Comparison of ENCODE assay signal across 29 mouse cellular contexts in the genomic region with DNA sequence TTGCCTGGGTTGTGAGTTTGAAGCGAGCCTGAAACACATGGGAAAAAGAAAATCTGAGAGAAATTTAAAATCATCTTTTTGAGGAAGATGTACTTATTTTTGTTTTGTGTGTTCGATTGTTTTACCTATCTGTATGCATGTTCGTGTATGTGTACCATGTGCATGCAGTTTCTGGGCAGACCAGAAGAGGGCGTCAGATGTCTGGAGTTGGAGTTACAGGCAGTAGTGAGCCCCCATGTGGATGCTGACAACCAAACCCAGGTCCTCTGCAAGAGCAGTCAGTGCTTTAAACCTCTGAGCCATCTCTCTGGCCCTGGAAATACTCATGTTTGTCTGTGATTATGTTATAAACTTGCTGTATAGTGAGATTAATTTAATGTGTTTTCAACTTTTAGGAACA. TPM values are rescaled to one million over a fixed set of nuclear protein-coding genes. Genes with fewer than 3 reads are reported as not detected.
DNase-seq lines count a peak whose midpoint lies in the region; ATAC-seq and TF ChIP-seq lines count a peak whose summit lies in the region.
"Had no signal": no experiment of that assay in that cellular context is flagged by ENCODE, and none has a peak within 500 bp of the region (broad histone marks: within the 10 kb centered on the region; RNA-seq: fewer than 3 reads in every experiment).

No protein-coding gene starts in this region.

- WGBS in liver, postnatal 0 days (ENCODE audit: insufficient replicate concordance), result 83% methylated on average over 4 of the region's 4 CpGs
- 82% methylated on average over 4 of the region's 4 CpGs for WGBS in liver, embryonic 11.5 days
- 87% methylated on average over 4 of the region's 4 CpGs for WGBS in stomach, postnatal 0 days

- peaks cover 13% of the 10 kb centered on the region for H3K4me1 ChIP-seq in liver, postnatal 0 days (ENCODE audit: insufficient read depth)
- peaks cover 13% of the 10 kb centered on the region for H3K4me1 ChIP-seq in liver, embryonic 11.5 days (replicated peaks; ENCODE audit: control insufficient read depth, insufficient read depth, low read length)
- peaks cover 32% of the 10 kb centered on the region for H3K4me1 ChIP-seq in E14TG2a.4 (replicated peaks; ENCODE audit: low read depth, low read length)
- H3K4me1 ChIP-seq in MEL (ENCODE audit: control insufficient read depth in 1 of 2, insufficient read depth in 2 of 2, low read length in 2 of 2), result peaks cover 2 to 9% of the 10 kb centered on the region in 2 experiments; a peak in 2 of 4 replicates
- H3K4me1 ChIP-seq in stomach, postnatal 0 days (replicated peaks; ENCODE audit: control insufficient read depth, insufficient read depth), result no peaks in the 10 kb centered on the region

- no peaks in the 10 kb centered on the region for H3K27me3 ChIP-seq in liver, postnatal 0 days (ENCODE audit: insufficient read depth, low read length)
- H3K27me3 ChIP-seq in liver, embryonic 11.5 days (replicated peaks; ENCODE audit: control insufficient read depth, insufficient read depth, low read length), result peaks cover 4% of the 10 kb centered on the region; the same call in 1 of the 2 replicates
- H3K27me3 ChIP-seq in E14TG2a.4 (ENCODE audit: insufficient read depth, low read length) (0 out of 2 replicates have a peak, but pooled peaks cover 4% of the 10 kb centered on the region), MEL (ENCODE audit: control insufficient read depth in 1 of 2, insufficient read depth in 2 of 2, low read length in 2 of 2) (no peaks in the 10 kb centered on the region)
- no peaks in the 10 kb centered on the region for H3K27me3 ChIP-seq in stomach, postnatal 0 days (ENCODE audit: control insufficient read depth, insufficient read depth, low read length)

- no peak for TF ChIP-seq POLR2A in MEL (IDR thresholded peaks at IDR 0.05; ENCODE audit: control insufficient read depth in 1 of 2, insufficient read depth in 1 of 2, low read depth in 1 of 2, low read length in 2 of 2, poor library complexity in 1 of 2)

- peak; percentile 14 for TF ChIP-seq RAD21 in MEL (IDR thresholded peaks at IDR 0.05; ENCODE audit: low read depth, low read length)

- no peaks in the 10 kb centered on the region for H3K36me3 ChIP-seq in liver, postnatal 0 days (replicated peaks; ENCODE audit: insufficient read depth, low read length)
- H3K36me3 ChIP-seq in liver, embryonic 11.5 days (ENCODE audit: control insufficient read depth, insufficient read depth, low read length), result no peaks in the 10 kb centered on the region
- H3K36me3 ChIP-seq in E14TG2a.4 (ENCODE audit: insufficient read depth, low read length) (peaks cover 30% of the 10 kb centered on the region), MEL (ENCODE audit: control insufficient read depth in 1 of 2, insufficient read depth in 2 of 2, low read length in 2 of 2) (0 out of 4 replicates have a peak, but pooled peaks cover 0 to 2% of the 10 kb centered on the region in 2 experiments)
- no peaks in the 10 kb centered on the region for H3K36me3 ChIP-seq in stomach, postnatal 0 days (ENCODE audit: control insufficient read depth, insufficient read depth, low read length)
- H3K36me3 ChIP-seq: forebrain, embryonic 10.5 days; hindbrain, embryonic 12.5 days; liver, embryonic 13.5 days; midbrain, embryonic 15.5 days had no signal

- ATAC-seq in liver, postnatal 0 days, result no peak
- ATAC-seq in liver, embryonic 11.5 days (replicated peaks; ENCODE audit: low FRiP score), result no peak
- no peak for ATAC-seq in stomach, postnatal 0 days (ENCODE audit: low FRiP score, low TSS enrichment)
- ATAC-seq: forebrain, postnatal 0 days; inflammation-experienced regulatory T-cells, adult 6 months; lung, postnatal 0 days; midbrain, embryonic 15.5 days had no signal

- H3K9me3 ChIP-seq in liver, postnatal 0 days (ENCODE audit: low read length), result 0 out of 2 replicates have a peak, but pooled peaks cover 4% of the 10 kb centered on the region
- H3K9me3 ChIP-seq in liver, embryonic 11.5 days (ENCODE audit: control insufficient read depth, low read length), result no peaks in the 10 kb centered on the region
- H3K9me3 ChIP-seq in E14TG2a.4 (ENCODE audit: low read length) (no peaks in the 10 kb centered on the region), MEL (replicated peaks; ENCODE audit: insufficient read depth, low read length) (no peaks in the 10 kb centered on the region)
- no peaks in the 10 kb centered on the region for H3K9me3 ChIP-seq in stomach, postnatal 0 days (ENCODE audit: control insufficient read depth, low read length)
- H3K9me3 ChIP-seq: forebrain, embryonic 10.5 days; hindbrain, embryonic 12.5 days; liver, embryonic 13.5 days; midbrain, embryonic 15.5 days had no signal

- TF ChIP-seq CTCF in liver, postnatal 0 days (IDR thresholded peaks at IDR 0.05; ENCODE audit: low read depth), result peak; percentile 33; the same call in 1 of the 2 replicates
- peak; percentile 77 for TF ChIP-seq CTCF in E14TG2a.4 (conservative IDR thresholded peaks at IDR 0.05; ENCODE audit: low read length)
- peak; percentile 33 to 68 (median 49) for TF ChIP-seq CTCF in MEL (IDR thresholded peaks at IDR 0.05 in 2 of 3, conservative IDR thresholded peaks at IDR 0.05 in 1 of 3; ENCODE audit: control insufficient read depth in 1 of 3, insufficient read depth in 1 of 3, low read depth in 2 of 3, low read length in 3 of 3, poor library complexity in 1 of 3, severe bottlenecking in 1 of 3)
- TF ChIP-seq CTCF in stomach, postnatal 0 days (IDR thresholded peaks at IDR 0.05; ENCODE audit: low read depth), result peak; percentile 27

- DNase-seq in liver, postnatal 0 days, result no peak
- no peak for DNase-seq in liver, embryonic 11.5 days (ENCODE audit: low spot score)
- DNase-seq in MEL (ENCODE audit: low read depth, low spot score), result peak; percentile 45
- no peak for DNase-seq in stomach, postnatal 0 days (ENCODE audit: low spot score)
- no peak for DNase-seq in frontal cortex, postnatal 10 days (ENCODE audit: low spot score in 2 of 2)
- DNase-seq in urinary bladder, postnatal 25 days (ENCODE audit: low spot score), result no peak
- DNase-seq: adrenal gland, postnatal 36 days; cerebellum, adult 11-12 months; cerebellum, postnatal 36 days; forebrain, postnatal 0 days; heart, postnatal 14 days; kidney, adult 9 months; kidney, postnatal 25 days; liver, embryonic 13.5 days; right cerebral cortex, postnatal 25 days; thymus, postnatal 36 days had no signal

- no peaks in the 10 kb centered on the region for H3K79me2 ChIP-seq in MEL (ENCODE audit: control insufficient read depth, insufficient read depth, low read length, poor library complexity)

- H3K4me2 ChIP-seq in liver, postnatal 0 days (ENCODE audit: low read depth, low read length), result no peak overlapping the region
- no peak overlapping the region for H3K4me2 ChIP-seq in liver, embryonic 11.5 days
- H3K4me2 ChIP-seq in stomach, postnatal 0 days (replicated peaks; ENCODE audit: low read depth), result no peak overlapping the region
- H3K4me2 ChIP-seq: heart, embryonic 11.5 days; hindbrain, embryonic 12.5 days; liver, embryonic 13.5 days; midbrain, embryonic 15.5 days had no signal

- TF ChIP-seq EP300 in liver, postnatal 0 days (IDR thresholded peaks at IDR 0.05; ENCODE audit: low read depth), result no peak
- no peak for TF ChIP-seq EP300 in MEL (IDR thresholded peaks at IDR 0.05; ENCODE audit: low read depth in 1 of 2, low read length in 2 of 2)
- TF ChIP-seq EP300 in stomach, postnatal 0 days (optimal IDR thresholded peaks at IDR 0.05), result no peak

- H3K9ac ChIP-seq in liver, postnatal 0 days (replicated peaks), result no peak overlapping the region
- H3K9ac ChIP-seq in liver, embryonic 11.5 days (ENCODE audit: low read depth, low read length), result no peak overlapping the region
- no peak overlapping the region for H3K9ac ChIP-seq in MEL (ENCODE audit: control insufficient read depth, low read depth, low read length, poor library complexity, severe bottlenecking)
- H3K9ac ChIP-seq in stomach, postnatal 0 days (ENCODE audit: low read length), result no peak overlapping the region
- H3K9ac ChIP-seq: forebrain, postnatal 0 days; hindbrain, embryonic 12.5 days; liver, embryonic 13.5 days; midbrain, embryonic 15.5 days had no signal

- no peak overlapping the region for H3K27ac ChIP-seq in liver, postnatal 0 days (ENCODE audit: low read depth)
- no peak overlapping the region for H3K27ac ChIP-seq in liver, embryonic 11.5 days (ENCODE audit: low read depth, low read length)
- no peak overlapping the region for H3K27ac ChIP-seq in MEL (ENCODE audit: control insufficient read depth, low read depth, low read length)
- H3K27ac ChIP-seq in stomach, postnatal 0 days (replicated peaks), result no peak overlapping the region
- H3K27ac ChIP-seq: forebrain, embryonic 10.5 days; hindbrain, embryonic 12.5 days; liver, embryonic 13.5 days; midbrain, embryonic 15.5 days had no signal

- H3K4me3 ChIP-seq in liver, postnatal 0 days (ENCODE audit: low read depth, low read length), result no peak overlapping the region
- H3K4me3 ChIP-seq in liver, embryonic 11.5 days (ENCODE audit: low read depth, low read length), result no peak overlapping the region
- H3K4me3 ChIP-seq in E14TG2a.4 (replicated peaks; ENCODE audit: low read length) (no peak overlapping the region), MEL (ENCODE audit: control insufficient read depth in 1 of 2, insufficient read depth in 1 of 2, low read depth in 2 of 2, low read length in 2 of 2) (no peak overlapping the region)
- H3K4me3 ChIP-seq in stomach, postnatal 0 days (ENCODE audit: low read depth, low read length), result no peak overlapping the region
- H3K4me3 ChIP-seq: forebrain, embryonic 10.5 days; hindbrain, embryonic 12.5 days; liver, embryonic 13.5 days; midbrain, embryonic 15.5 days had no signal

RNA-seq across cellular contexts. Expression of gene Cd52, which starts 9.9 kb away (rescaled TPM):
- 114 and 125 TPM in 2 replicates for polyA plus RNA-seq in liver, postnatal 0 days (2015; fragmentation: Nextera tagmentation; extraction: Ambion mirVana)
- polyA plus RNA-seq in liver, embryonic 11.5 days (2014; fragmentation: Nextera tagmentation; extraction: Ambion mirVana), result 16.4 TPM in 2 replicates
- 0.52 and 1.3 TPM in 2 replicates for total RNA-seq in MEL (2012; rRNA removed)
- under 1 TPM in 1 of 2 experiments, not detected in 1; 0.86 TPM for polyA plus RNA-seq in MEL (2012; ENCODE audit: insufficient read depth in 1 of 2, insufficient read length in 2 of 2, low read depth in 1 of 2, low replicate concordance in 2 of 2, missing spikeins in 1 of 2)
- polyA plus RNA-seq in stomach, postnatal 0 days (2015; fragmentation: Nextera tagmentation; extraction: Ambion mirVana), result 18.0 and 20.3 TPM in 2 replicates

RNA-seq across cellular contexts. Expression of gene Ubxn11, which starts 17.4 kb away (rescaled TPM):
- polyA plus RNA-seq in liver, postnatal 0 days (2015; fragmentation: Nextera tagmentation; extraction: Ambion mirVana), result 0.88 and 0.99 TPM in 2 replicates
- polyA plus RNA-seq in liver, embryonic 11.5 days (2014; fragmentation: Nextera tagmentation; extraction: Ambion mirVana), result 5.6 and 7.0 TPM in 2 replicates
- total RNA-seq in MEL (2012; rRNA removed), result 2.6 and 5.4 TPM in 2 replicates
- polyA plus RNA-seq in MEL (2012; ENCODE audit: insufficient read depth in 1 of 2, insufficient read length in 2 of 2, low read depth in 1 of 2, low replicate concordance in 2 of 2, missing spikeins in 1 of 2), result 10 to 100 TPM in 1 of 2 experiments, not detected in 1; 11.9 TPM
- polyA plus RNA-seq in stomach, postnatal 0 days (2015; fragmentation: Nextera tagmentation; extraction: Ambion mirVana), result 1.3 TPM in 2 replicates

RNA-seq across cellular contexts. Expression of gene Crybg2, which starts 24.4 kb away (rescaled TPM):
- 0.69 and 1.4 TPM in 2 replicates for polyA plus RNA-seq in liver, postnatal 0 days (2015; fragmentation: Nextera tagmentation; extraction: Ambion mirVana)
- polyA plus RNA-seq in liver, embryonic 11.5 days (2014; fragmentation: Nextera tagmentation; extraction: Ambion mirVana), result 1.2 and 1.7 TPM in 2 replicates
- total RNA-seq in MEL (2012; rRNA removed), result 0.65 and 0.72 TPM in 2 replicates
- polyA plus RNA-seq in MEL (2012; ENCODE audit: insufficient read depth in 1 of 2, insufficient read length in 2 of 2, low read depth in 1 of 2, low replicate concordance in 2 of 2, missing spikeins in 1 of 2), result 1 to 10 TPM in 1 of 2 experiments, not detected in 1; 2.3 TPM
- polyA plus RNA-seq in stomach, postnatal 0 days (2015; fragmentation: Nextera tagmentation; extraction: Ambion mirVana), result 15.6 and 21.6 TPM in 2 replicates
- total RNA-seq: adrenal gland, postnatal 36 days had no signal

RNA-seq across cellular contexts. Expression of gene Zfp683, which starts 31.4 kb away (rescaled TPM):
- polyA plus RNA-seq in liver, postnatal 0 days (2015; fragmentation: Nextera tagmentation; extraction: Ambion mirVana), result not detected in 2 replicates
- polyA plus RNA-seq in liver, embryonic 11.5 days (2014; fragmentation: Nextera tagmentation; extraction: Ambion mirVana), result not detected in 2 replicates
- not detected in 2 replicates for total RNA-seq in MEL (2012; rRNA removed)
- not detected for polyA plus RNA-seq in MEL (2012; ENCODE audit: insufficient read depth in 1 of 2, insufficient read length in 2 of 2, low read depth in 1 of 2, low replicate concordance in 2 of 2, missing spikeins in 1 of 2)
- not detected in 2 replicates for polyA plus RNA-seq in stomach, postnatal 0 days (2015; fragmentation: Nextera tagmentation; extraction: Ambion mirVana)
- total RNA-seq: adrenal gland, postnatal 36 days; forebrain, postnatal 0 days; gastrocnemius, adult 18-20 months; granulocyte monocyte progenitor cell, adult 5-6 weeks; heart, postnatal 14 days; left cerebral cortex, adult 8-10 months; megakaryocyte progenitor cell, adult 5-6 weeks had no signal
- polyA plus RNA-seq: forebrain, embryonic 10.5 days; forebrain, postnatal 0 days; heart, embryonic 11.5 days; hindbrain, embryonic 12.5 days; limb, embryonic 11.5 days; liver, embryonic 13.5 days; lung, postnatal 0 days; midbrain, embryonic 15.5 days; stomach, embryonic 16.5 days had no signal

RNA-seq across cellular contexts. Expression of gene Sh3bgrl3, which starts 43.6 kb away (rescaled TPM):
- 198 and 215 TPM in 2 replicates for polyA plus RNA-seq in liver, postnatal 0 days (2015; fragmentation: Nextera tagmentation; extraction: Ambion mirVana)
- polyA plus RNA-seq in liver, embryonic 11.5 days (2014; fragmentation: Nextera tagmentation; extraction: Ambion mirVana), result 257 and 281 TPM in 2 replicates
- total RNA-seq in MEL (2012; rRNA removed), result 122 and 126 TPM in 2 replicates
- 100 to 1,000 TPM in 1 of 2 experiments, not detected in 1; 414 TPM for polyA plus RNA-seq in MEL (2012; ENCODE audit: insufficient read depth in 1 of 2, insufficient read length in 2 of 2, low read depth in 1 of 2, low replicate concordance in 2 of 2, missing spikeins in 1 of 2)
- 522 and 533 TPM in 2 replicates for polyA plus RNA-seq in stomach, postnatal 0 days (2015; fragmentation: Nextera tagmentation; extraction: Ambion mirVana)

Comparison
In these comparisons a context has a peak if more than half of its experiments do, and no peak if none do; other contexts are left out.
1. CTCF ChIP-seq: peak in every context shown above with its lines; median percentile 77 in E14TG2a.4; 49 in MEL; 33 in liver, postnatal 0 days; 27 in stomach, postnatal 0 days.